Comparison of ENCODE assay signal across 27 mouse cellular contexts in the genomic region with DNA sequence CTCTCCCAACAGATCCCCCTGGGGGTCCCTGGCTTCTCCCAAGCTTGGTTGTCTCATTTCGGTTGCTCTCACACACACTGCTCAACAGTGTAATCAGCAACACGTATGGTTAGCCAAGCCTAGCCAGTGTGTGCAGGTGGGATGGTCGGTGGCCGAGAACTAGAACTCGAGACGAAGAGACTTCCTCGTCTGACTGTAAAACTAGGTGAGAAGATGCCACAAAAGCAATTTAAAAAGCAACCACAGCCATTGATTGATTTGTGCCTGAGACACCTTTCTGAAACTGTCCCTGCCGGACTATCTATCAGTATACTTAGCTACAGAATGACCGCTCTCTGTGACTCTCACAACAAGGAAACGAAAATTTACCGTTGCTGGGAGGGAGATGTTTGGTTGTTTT. TPM values are rescaled to one million over a fixed set of nuclear protein-coding genes. Genes with fewer than 3 reads are reported as not detected.
A peak's percentile ranks its signal among the peaks of the same experiment; 100 is the strongest.
DNase-seq lines count a peak whose midpoint lies in the region; ATAC-seq lines count a peak whose summit lies in the region.
"Had no signal": no experiment of that assay in that cellular context is flagged by ENCODE, and none has a peak within 500 bp of the region (broad histone marks: within the 10 kb centered on the region; RNA-seq: fewer than 3 reads in every experiment).

No protein-coding gene starts in this region.

- no peak for ATAC-seq in heart, embryonic 13.5 days (ENCODE audit: extremely low read depth, insufficient number of reproducible peaks, low FRiP score, low TSS enrichment)
- ATAC-seq in neutrophil, adult 5-6 weeks (ENCODE audit: extremely low read depth, insufficient number of reproducible peaks, low FRiP score, poor library complexity, severe bottlenecking) = peak; percentile 59; the same call in 1 of the 2 replicates
- ATAC-seq: forebrain, embryonic 13.5 days; intestine, embryonic 16.5 days; midbrain, embryonic 15.5 days had no signal

- H3K27me3 ChIP-seq in heart, embryonic 13.5 days (replicated peaks) = no peaks in the 10 kb centered on the region
- H3K27me3 ChIP-seq: forebrain, embryonic 13.5 days; hindbrain, embryonic 13.5 days; limb, embryonic 13.5 days; lung, embryonic 15.5 days; midbrain, embryonic 15.5 days; neural tube, embryonic 15.5 days; stomach, embryonic 15.5 days had no signal

- WGBS in heart, embryonic 13.5 days = 72% methylated on average over 11 of the region's 11 CpGs

- H3K4me1 ChIP-seq in heart, embryonic 13.5 days = peaks cover 46% of the 10 kb centered on the region
- H3K4me1 ChIP-seq: forebrain, embryonic 13.5 days; midbrain, embryonic 15.5 days; stomach, embryonic 15.5 days had no signal

- 0 out of 2 replicates have a peak overlapping the region, but pooled peaks have one; percentile 28 for H3K9ac ChIP-seq in heart, embryonic 13.5 days
- H3K9ac ChIP-seq: forebrain, embryonic 13.5 days; hindbrain, embryonic 13.5 days; limb, embryonic 13.5 days; lung, embryonic 15.5 days; midbrain, embryonic 15.5 days; neural tube, embryonic 15.5 days; stomach, embryonic 15.5 days had no signal

- H3K27ac ChIP-seq in heart, embryonic 13.5 days (replicated peaks) = peak overlapping the region; percentile 70
- H3K27ac ChIP-seq: forebrain, embryonic 13.5 days; hindbrain, embryonic 13.5 days; kidney, postnatal 0 days; limb, embryonic 13.5 days; lung, embryonic 15.5 days; midbrain, embryonic 10.5 days; midbrain, embryonic 15.5 days; neural tube, embryonic 15.5 days; stomach, embryonic 15.5 days had no signal

- no peak overlapping the region for H3K4me3 ChIP-seq in heart, embryonic 13.5 days
- H3K4me3 ChIP-seq: forebrain, embryonic 13.5 days; hindbrain, embryonic 13.5 days; limb, embryonic 13.5 days; lung, embryonic 15.5 days; midbrain, embryonic 10.5 days; midbrain, embryonic 15.5 days; neural tube, embryonic 15.5 days; stomach, embryonic 15.5 days had no signal

- no peak overlapping the region for H3K4me2 ChIP-seq in heart, embryonic 13.5 days
- H3K4me2 ChIP-seq: forebrain, embryonic 13.5 days; hindbrain, embryonic 13.5 days; limb, embryonic 13.5 days; liver, embryonic 11.5 days; lung, embryonic 15.5 days; midbrain, embryonic 15.5 days; neural tube, embryonic 15.5 days; stomach, embryonic 15.5 days had no signal

- H3K36me3 ChIP-seq in heart, embryonic 13.5 days = peaks cover 17% of the 10 kb centered on the region
- H3K36me3 ChIP-seq: hindbrain, embryonic 13.5 days; lung, embryonic 15.5 days; midbrain, embryonic 10.5 days; midbrain, embryonic 15.5 days; neural tube, embryonic 15.5 days; stomach, embryonic 15.5 days had no signal

- no peaks in the 10 kb centered on the region for H3K9me3 ChIP-seq in heart, embryonic 13.5 days
- H3K9me3 ChIP-seq: forebrain, embryonic 13.5 days; hindbrain, embryonic 13.5 days; limb, embryonic 13.5 days; lung, embryonic 15.5 days; midbrain, embryonic 10.5 days; midbrain, embryonic 15.5 days; neural tube, embryonic 15.5 days; stomach, embryonic 15.5 days had no signal

- DNase-seq in heart, adult 8-10 months (ENCODE audit: low spot score) = no peak
- peak; percentile 23 to 32 for DNase-seq in spleen, adult 18-20 months
- no peak for DNase-seq in spleen, adult 12 weeks (ENCODE audit: low spot score)
- no peak for DNase-seq in urinary bladder, postnatal 4 days (ENCODE audit: low spot score in 2 of 2)
- DNase-seq in thymus, postnatal 0 days (ENCODE audit: low spot score) = no peak
- DNase-seq: adrenal gland, postnatal 14 days; cerebellum, adult 11-12 months; cerebellum, postnatal 10 days; gastrocnemius, postnatal 10 days; kidney, adult 8-10 months; kidney, postnatal 4 days; right cerebral cortex, postnatal 25 days; thymus, postnatal 14 days had no signal

RNA-seq across cellular contexts. Expression of a gene that starts 37.6 kb away (rescaled TPM):
- 41.3 and 43.1 TPM in 2 replicates for polyA plus RNA-seq in heart, embryonic 13.5 days (2015; fragmentation: Nextera tagmentation; extraction: Ambion mirVana)
- total RNA-seq in heart, adult 8-10 months (2022) = 100 to 1,000 TPM in 1 of 4 experiments, 10 to 100 TPM in 3; 75.6 to 100 (median 97.5) TPM
- total RNA-seq in neutrophil, adult 5-6 weeks (2017) = 7.4 and 8.2 TPM in 2 replicates
- polyA plus RNA-seq in thymus, postnatal 0 days (2015; fragmentation: Nextera tagmentation; extraction: Ambion mirVana) = 37.6 and 41.5 TPM in 2 replicates
- total RNA-seq: granulocyte monocyte progenitor cell, adult 5-6 weeks had no signal

Comparison
In these comparisons a context has a peak if more than half of its experiments do, and no peak if none do; other contexts are left out.
1. DNase-seq: peak in spleen, adult 18-20 months (2 of 2); none in heart, adult 8-10 months (single experiment), spleen, adult 12 weeks (single experiment), urinary bladder, postnatal 4 days (0 of 2) and thymus, postnatal 0 days (single experiment).